Mouse (Mus musculus): ENCODE measurements around the gene Blvra. TPM values are rescaled to one million over a fixed set of nuclear protein-coding genes. Genes with fewer than 3 reads are reported as not detected.
"Not testable (repeated sequence)": the region's sequence is repeated elsewhere in the genome, so short reads cannot be mapped to it uniquely, and the experiment has no call there.

Gene Blvra
- total RNA-seq, 2 experiments from 2014 or later = 25.2 to 27.7 TPM

GRCm38 (mm10) chr2:127080591-127081218, 10.2 kb downstream of the Blvra start:
- Histone ChIP-seq H3K27ac (no peak overlapping the region), H3K4me3 (no peak overlapping the region)
- TF ChIP-seq CTCF (IDR thresholded peaks at IDR 0.05) = no peak
- intact Hi-C loops (cut with DNase I) = no loop called here
- DNase-seq (ENCODE audit: extremely low spot score in 1 of 2, low spot score in 2 of 2) = no peak

- no peak; the same call in 1 of the 2 replicates for TF ChIP-seq CTCF (IDR thresholded peaks at IDR 0.05)
- no peak for DNase-seq (ENCODE audit: extremely low spot score in 1 of 2, low spot score in 2 of 2)
- Histone ChIP-seq H3K4me3 (no peak overlapping the region), H3K27ac (no peak overlapping the region)
- intact Hi-C loops (cut with DNase I) = no loop called here
Observed at GRCm38 (mm10) chr2:127086235-127086634, 15.8 kb downstream of the Blvra start.

GRCm38 (mm10) chr2:127090151-127090550, 19.7 kb downstream of the Blvra start:
- intact Hi-C loops (cut with DNase I) = loop anchor here (10.0 kb wide), 1 partner anchor 115 kb away; the partner anchor contains the start of genes 1810024B03Rik and Snrnp200
- not testable (repeated sequence) for DNase-seq (ENCODE audit: extremely low spot score in 1 of 2, low spot score in 2 of 2); H3K4me3 ChIP-seq; H3K27ac ChIP-seq

GRCm38 (mm10) chr2:127092000-127092399, 21.5 kb downstream of the Blvra start:
- Histone ChIP-seq H3K4me3 (no peak overlapping the region), H3K27ac (no peak overlapping the region)
- DNase-seq (ENCODE audit: extremely low spot score in 1 of 2, low spot score in 2 of 2) = no peak
- TF ChIP-seq CTCF (IDR thresholded peaks at IDR 0.05) = no peak
- intact Hi-C loops (cut with DNase I) = loop anchor here (10.0 kb wide), 1 partner anchor 113 kb away; the partner anchor contains the start of genes 1810024B03Rik and Snrnp200

GRCm38 (mm10) chr2:127108986-127109385, 38.5 kb downstream of the Blvra start:
- H3K27ac ChIP-seq = no peak overlapping the region
- DNase-seq (ENCODE audit: extremely low spot score in 1 of 2, low spot score in 2 of 2) = no peak
- H3K4me3 ChIP-seq = no peak overlapping the region
- no peak for TF ChIP-seq CTCF (IDR thresholded peaks at IDR 0.05)
- intact Hi-C loops (cut with DNase I) = no loop called here

GRCm38 (mm10) chr2:127121591-127122235, 51.2 kb downstream of the Blvra start:
- no peak for TF ChIP-seq CTCF (IDR thresholded peaks at IDR 0.05)
- no peak overlapping the region; the same call in 1 of the 2 replicates for H3K27ac ChIP-seq
- intact Hi-C loops (cut with DNase I) = no loop called here
- no peak overlapping the region for H3K4me3 ChIP-seq
- DNase-seq (ENCODE audit: extremely low spot score in 1 of 2, low spot score in 2 of 2) = no peak

GRCm38 (mm10) chr2:127128926-127129325, 58.5 kb downstream of the Blvra start:
- no peak for TF ChIP-seq CTCF (IDR thresholded peaks at IDR 0.05)
- Histone ChIP-seq H3K4me3 (no peak overlapping the region), H3K27ac (no peak overlapping the region)
- intact Hi-C loops (cut with DNase I) = no loop called here
- DNase-seq (ENCODE audit: extremely low spot score in 1 of 2, low spot score in 2 of 2) = no peak

- no peak for TF ChIP-seq CTCF (IDR thresholded peaks at IDR 0.05)
- Histone ChIP-seq H3K27ac (no peak overlapping the region), H3K4me3 (no peak overlapping the region)
- intact Hi-C loops (cut with DNase I) = no loop called here
- DNase-seq (ENCODE audit: extremely low spot score in 1 of 2, low spot score in 2 of 2) = no peak
Observed at GRCm38 (mm10) chr2:127131353-127131752, 60.9 kb downstream of the Blvra start.

GRCm38 (mm10) chr2:127133621-127134461, 63.4 kb downstream of the Blvra start, which contains the start of gene Ncaph:
Ncaph (minus strand) TSS chr2:127133954.
- no peak for TF ChIP-seq CTCF (IDR thresholded peaks at IDR 0.05)
- intact Hi-C loops (cut with DNase I) = no loop called here
- Histone ChIP-seq H3K27ac (peak within 1 kb of the TSS; percentile 80), H3K4me3 (peak within 1 kb of the TSS; percentile 76)
- peak; percentile 89 to 93 for DNase-seq (ENCODE audit: extremely low spot score in 1 of 2, low spot score in 2 of 2)

GRCm38 (mm10) chr2:127135255-127135654, 64.8 kb downstream of the Blvra start:
- H3K27ac ChIP-seq; H3K4me3 ChIP-seq; DNase-seq (ENCODE audit: extremely low spot score in 1 of 2, low spot score in 2 of 2); intact Hi-C loops (cut with DNase I): not testable (repeated sequence)

GRCm38 (mm10) chr2:127136979-127137378, 66.5 kb downstream of the Blvra start:
- Histone ChIP-seq H3K4me3 (no peak overlapping the region), H3K27ac (peak overlapping the region; percentile 19; the same call in 1 of the 2 replicates)
- intact Hi-C loops (cut with DNase I) = no loop called here
- DNase-seq (ENCODE audit: extremely low spot score in 1 of 2, low spot score in 2 of 2) = no peak
- TF ChIP-seq CTCF (IDR thresholded peaks at IDR 0.05) = no peak

Data from left cerebral cortex, adult 2 months (tissue).